Mouse (Mus musculus) 3134 (cell line): ENCODE results near the gene Alox12e.
"Not testable (repeated sequence)": the region's sequence is repeated elsewhere in the genome, so short reads cannot be mapped to it uniquely, and the experiment has no call there.

Source experiments
- DNase-seq: peaks from one replicate; pipeline ENCODE4 v3.0.0-alpha.2; 2011; ENCODE audit warnings: low spot score; ENCODE audit not compliant: insufficient read length; ENCODE audit errors: extremely low read depth

Gene Alox12e

DNA sequence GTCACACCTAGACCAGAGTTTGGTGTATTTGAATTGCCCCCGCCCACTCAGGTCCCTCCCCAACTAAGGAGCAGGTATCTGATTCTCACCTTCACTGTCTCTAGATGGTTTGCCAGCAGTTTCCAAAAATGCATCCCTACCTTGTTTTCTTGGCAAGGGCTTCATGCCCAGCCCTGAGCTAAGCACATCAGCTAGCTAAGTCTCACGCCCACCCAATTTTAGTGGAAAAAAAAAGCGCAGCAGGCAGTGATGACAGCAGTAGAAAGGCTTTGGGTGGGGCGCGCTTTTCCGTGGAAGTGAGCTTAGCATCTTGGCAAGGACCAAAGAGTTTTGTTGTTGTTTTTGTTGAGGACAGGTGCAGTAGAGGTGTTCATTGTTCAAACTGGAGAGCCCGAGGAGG, at the start of gene Alox12e:
Gene Alox12e, minus strand, starts transcription at position 101 of the 400 bp plus-strand sequence.
- DNase-seq, result no peak

DNA sequence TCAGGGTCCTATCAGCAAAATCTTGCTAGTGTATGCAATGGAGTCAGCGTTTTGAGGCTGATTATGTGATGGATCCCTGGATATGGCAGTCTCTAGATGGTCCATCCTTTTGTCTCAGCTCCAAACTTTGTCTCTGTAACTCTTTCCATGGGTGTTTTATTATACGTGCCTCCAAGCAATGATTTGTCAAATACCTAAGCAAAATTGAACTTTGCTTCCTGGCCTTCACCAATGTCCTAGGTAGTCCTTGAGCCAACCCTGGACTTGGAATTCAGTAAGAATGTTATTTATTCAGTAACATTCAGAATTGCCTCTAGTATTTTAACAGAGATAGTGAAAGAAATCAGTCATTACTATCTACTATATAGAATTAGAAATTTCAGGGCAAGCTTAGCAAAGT, 46.2 kb upstream of the Alox12e start:
- DNase-seq, result not testable (repeated sequence)

DNA sequence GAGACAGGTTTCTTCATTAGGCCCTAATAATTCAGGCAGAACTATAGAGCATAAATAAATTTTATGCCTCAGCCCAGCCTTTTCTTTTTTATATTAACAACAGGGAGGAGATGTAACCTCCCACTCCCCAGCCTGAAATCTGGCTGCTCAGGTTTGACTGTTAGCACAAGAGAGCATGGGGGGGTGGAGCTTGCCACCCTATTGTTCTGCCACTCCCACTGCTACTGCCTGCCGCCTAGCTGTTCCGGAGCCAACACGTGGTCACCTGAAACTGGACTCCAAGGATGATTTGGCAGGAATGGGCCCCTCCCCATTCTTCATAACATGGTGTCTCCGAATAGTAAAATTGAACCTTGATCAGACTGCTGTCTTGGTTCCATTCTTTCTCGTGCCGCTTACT, 45.3 kb upstream of the Alox12e start:
- not testable (repeated sequence) for DNase-seq

DNA sequence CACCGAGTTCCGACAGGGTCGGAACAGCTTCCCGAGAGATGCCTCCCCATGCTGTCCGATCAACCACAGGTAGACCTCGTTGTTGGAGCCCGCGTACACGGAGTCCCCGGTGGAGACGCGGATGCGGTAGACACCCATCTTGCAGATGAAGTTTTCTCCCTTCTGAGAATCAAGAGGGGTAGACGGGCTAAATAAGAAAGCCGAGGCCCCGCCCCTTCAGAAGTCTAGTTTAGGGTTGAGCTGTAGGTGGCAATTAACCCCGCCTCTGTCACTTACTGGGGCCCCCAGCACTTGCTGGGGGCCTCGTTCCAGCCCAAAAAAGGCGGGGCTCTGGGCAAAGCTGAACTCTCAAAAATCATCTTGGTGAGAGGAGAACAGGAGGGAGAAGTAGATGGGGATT, 29.4 kb upstream of the Alox12e start, which contains the start of gene Alox15:
Gene Alox15, minus strand, starts transcription at position 164 of the 400 bp plus-strand sequence.
- no peak for DNase-seq

DNA sequence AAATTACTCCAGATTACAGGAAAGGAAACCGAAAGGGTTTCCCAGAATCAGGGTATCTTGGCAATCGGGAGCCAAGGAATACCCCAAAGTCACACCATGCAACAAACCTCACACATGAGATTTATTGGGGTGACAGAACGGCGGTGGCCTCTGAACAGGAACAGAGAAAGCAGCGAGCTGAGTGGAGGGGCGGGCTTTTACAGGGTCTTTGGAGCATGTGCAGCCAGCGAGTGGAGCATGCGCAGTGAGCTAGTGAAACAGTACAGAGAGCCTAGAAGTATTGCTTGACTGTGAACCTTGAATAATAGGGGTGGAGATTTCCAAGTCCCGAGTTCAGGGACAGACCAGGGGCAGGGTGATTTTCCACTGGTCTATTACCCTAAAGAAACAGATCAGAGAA, 26.2 kb upstream of the Alox12e start:
- no peak for DNase-seq

DNA sequence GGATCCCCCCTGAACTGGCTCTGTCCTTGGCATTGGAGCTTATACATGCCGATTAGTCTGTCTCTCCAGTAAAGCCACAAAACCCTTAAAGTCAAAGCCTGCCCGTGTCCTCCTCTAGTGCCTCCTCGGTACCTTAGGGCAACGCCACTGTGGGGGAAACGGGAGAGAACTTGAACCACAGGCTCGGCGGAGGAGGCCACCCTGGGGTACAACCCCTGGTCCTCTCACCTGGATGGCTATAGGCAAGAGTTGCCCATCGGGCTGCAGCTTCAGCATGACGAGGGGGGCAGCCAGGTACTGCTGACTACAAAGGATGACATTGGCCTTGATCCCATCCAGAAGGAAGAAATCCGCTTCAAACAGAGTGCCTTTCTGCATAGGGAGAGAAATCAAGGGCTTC, 25.4 kb upstream of the Alox12e start:
- no peak for DNase-seq

DNA sequence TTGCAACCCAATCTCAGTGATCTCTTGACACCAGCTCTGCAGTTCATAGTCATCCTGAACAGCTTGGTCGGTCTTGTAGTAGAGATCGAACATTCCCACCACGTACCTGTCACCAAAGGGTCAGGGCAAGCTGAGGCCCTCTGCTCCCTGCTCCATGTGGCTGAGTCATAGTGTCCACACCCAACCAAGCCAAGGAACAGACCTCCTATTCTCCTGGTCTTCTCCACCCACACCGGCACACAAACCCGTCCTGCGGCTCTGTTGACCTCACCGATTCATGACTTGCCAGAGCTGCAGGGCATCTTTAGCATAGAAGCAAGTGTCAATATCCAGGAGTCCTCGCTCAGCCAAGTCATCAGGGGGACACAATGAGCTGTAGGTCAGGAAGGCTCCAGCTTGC, 23.1 kb upstream of the Alox12e start:
- DNase-seq, result no peak

DNA sequence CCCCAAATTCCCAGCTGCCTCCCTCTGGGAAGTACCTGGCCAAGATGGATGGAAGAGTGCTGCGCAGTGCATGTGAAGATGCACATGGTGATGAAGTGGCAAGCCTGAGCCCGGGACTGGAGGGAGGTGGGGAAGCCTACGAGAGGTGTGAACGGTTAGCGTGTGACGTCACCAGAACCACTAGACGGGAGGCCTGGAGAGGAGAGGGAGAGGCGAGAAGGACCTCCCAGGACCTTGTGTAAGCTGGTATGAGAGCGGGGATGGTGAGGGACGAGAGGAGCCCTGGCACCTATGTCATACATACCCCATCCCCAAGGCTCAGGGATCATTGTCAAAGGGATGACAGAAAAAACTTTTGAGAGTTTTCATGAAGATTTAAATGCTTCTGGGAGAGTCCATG, 22.6 kb upstream of the Alox12e start:
- no peak for DNase-seq

DNA sequence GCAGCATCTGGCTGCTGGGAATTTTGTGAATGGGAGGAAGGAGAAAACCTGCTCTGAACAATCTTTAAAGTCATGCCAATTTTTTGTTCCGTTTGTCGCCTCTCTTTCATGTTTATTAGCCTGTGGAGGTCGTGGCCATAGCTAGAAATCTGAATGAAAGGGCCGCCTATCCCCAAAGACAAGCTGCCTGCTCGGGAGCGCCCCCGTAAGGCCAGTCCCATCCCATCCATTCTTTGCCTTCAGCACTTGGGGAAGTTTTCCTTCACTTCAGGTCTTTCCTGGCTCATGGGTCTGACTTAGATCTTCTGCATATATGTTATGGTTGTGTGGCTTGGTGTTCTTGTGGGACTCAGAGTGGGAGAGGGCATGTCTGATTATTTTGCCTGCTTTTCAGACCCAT, 17.1 kb upstream of the Alox12e start:
- no peak for DNase-seq

DNA sequence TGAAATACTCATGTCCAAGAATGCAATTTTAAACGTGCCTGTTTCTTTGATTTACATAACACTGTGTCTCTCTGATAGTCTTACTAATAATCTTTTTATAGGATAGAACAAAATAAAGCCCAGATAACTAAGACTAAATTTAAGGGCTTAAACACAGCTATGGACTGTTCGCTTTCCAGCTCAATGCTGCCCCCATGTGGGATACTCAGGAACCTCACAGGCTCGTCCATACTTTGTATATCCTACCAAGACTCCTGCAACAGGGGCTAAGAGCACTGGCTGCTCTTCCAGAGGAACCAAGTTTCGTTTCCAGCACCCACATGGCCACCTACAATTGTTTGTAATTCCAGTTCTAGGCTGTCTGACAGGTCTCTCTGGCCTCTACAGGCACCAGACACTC, 12.0 kb upstream of the Alox12e start:
- DNase-seq, result no peak

DNA sequence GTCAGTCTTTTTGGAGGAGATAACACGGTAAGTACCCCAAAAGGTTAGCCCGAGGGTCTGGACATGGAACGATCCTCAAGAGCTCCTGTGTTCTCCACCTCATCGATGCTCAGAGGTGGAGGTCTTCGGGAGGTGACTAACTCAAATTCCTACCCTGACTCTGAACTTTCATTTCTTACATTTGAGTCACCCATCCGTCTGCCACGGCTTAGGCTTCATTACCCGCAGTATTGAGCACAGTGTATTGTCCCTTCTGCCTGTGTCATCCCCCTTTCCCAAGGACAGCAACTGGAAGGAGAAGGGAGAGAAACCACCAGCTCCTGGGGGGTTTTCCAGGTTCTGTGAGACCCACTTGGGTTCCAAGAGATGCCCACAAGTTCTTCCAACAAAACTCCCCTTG, 2.3 kb upstream of the Alox12e start:
- DNase-seq, result peak; percentile 26

DNA sequence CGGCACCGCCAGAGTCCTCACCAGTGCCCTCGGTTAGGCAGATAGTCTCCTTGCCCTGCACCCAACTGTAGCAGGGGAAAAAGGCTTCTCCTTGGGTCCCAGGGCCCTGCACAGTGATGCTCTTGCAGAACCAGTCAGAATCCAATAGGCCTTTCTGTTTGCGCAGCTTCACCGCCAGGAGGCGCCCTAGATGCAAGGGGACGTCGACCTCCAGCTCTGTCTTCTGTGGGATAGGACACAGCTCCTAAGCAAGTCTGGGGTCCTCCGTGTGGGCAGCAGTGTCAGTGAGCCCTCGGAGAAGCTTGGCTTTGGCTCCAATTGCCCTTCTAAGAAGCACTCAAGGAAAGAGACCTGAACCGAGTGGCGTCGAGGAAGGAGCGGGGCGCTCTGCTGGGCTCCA, 764 bp downstream of the Alox12e start:
- DNase-seq, result peak; percentile 30

DNA sequence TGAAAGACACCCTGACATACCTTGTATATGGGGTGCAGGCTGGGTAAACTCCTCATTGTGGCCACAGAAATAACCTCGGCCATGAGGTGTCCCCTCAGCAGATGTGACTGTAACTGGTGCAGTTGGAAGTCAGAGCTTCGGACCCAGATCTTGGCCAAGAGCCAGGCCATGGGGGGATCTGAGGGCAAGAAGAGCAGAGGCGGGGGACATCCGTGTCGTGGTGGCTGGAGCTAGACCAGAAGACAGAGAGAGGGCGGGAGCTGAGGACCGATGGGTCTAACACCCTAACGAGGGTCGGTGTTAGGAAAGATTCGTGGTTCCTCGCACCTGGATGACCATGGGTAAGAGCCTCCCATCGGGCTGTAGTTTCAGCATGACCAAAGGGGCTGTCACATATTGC, 2.8 kb downstream of the Alox12e start:
- DNase-seq, result no peak

DNA sequence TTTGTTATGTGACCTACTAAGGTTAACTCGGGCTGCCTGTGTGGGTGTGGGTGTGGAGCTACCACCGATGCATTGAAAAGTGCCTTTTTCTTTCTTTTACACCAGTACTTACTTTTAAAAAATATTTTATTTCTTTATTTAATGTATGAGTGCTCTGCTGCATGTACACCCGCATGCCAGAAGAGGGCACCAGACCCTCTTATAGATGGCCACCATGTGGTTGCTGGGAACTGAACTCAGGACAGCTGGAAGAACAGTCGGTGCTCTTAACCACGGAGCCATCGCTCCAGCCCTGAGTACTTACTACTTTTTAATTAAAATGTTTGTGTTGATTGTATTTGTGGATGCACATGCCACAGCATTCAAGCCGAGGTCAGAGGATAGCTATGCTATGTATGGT, 8.6 kb downstream of the Alox12e start:
- no peak for DNase-seq

DNA sequence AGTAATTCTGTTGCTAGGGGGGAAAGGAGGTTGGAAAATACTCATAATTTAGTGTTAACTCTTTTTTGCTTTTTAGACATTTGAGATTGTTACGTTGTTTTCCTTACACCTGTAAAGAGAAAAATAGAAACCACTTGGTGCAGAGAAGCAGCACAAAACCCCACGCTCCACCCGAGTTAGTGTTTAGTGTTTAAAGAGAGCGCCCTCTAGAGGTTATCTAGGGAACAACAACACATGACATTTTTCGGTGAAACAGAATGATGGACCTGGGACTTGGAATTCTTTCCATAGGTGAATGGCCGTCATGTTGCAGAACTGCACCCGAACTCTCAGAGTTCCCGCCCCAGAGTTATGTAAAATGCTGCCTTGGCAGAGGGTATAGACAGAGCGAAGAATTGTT, 13.1 kb downstream of the Alox12e start:
- no peak for DNase-seq

DNA sequence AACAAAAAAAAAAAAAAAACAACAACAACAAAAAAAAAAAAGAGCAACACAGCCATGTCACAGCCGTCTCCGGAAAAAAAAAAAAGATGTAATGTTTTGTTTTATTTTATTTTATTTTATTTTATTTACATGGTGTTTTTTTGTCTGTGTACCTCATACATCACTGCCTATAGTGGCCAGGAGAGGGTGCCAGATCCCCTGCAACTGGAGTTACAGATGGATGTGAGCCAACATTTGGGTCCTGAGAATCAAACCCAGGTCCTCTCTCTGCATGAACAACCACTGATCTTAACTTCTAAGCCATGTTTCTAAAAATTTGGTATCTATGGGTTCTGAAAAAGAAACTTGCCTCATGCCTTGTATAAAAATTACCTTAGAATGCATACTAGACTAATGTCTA, 14.1 kb downstream of the Alox12e start:
- DNase-seq, result no peak

DNA sequence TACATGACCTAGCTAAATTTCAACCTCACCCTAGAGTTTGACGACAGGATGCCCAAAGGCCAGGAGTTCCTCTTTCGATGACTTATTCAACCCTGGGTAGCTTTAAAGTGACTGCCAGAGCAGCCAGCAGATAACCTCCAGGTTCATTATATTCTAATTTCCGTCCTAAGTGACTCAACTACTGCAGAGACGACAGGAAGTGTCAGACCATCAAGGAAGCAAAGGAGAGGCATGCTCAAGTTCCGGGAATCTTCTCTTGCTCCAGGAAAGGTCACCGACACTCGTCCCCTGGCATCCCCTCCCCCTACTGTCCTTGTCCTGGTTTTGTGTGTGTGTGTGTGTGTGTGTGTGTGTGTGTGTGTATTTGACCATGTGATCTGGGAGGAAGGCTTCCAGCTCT, 16.3 kb downstream of the Alox12e start:
- DNase-seq, result no peak

DNA sequence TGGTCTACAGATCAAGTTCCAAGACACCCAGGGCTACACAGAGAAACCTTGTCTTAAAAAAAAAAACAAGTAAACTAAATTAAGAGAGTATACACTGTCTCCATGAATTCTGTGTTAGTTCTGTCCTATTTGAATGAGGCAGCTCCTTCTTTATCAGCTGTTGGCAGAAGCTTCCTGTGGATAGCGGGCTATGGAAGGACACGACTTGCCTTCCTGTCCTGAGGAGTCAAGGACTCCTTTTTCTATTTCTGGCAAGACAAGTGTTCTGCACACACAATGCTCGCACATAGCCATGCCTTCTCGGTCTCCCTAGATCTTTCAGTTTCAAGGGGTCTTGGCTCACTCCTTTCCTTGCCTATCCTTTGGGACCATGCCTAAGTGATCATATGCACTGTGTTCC, 20.1 kb downstream of the Alox12e start:
- DNase-seq, result no peak

DNA sequence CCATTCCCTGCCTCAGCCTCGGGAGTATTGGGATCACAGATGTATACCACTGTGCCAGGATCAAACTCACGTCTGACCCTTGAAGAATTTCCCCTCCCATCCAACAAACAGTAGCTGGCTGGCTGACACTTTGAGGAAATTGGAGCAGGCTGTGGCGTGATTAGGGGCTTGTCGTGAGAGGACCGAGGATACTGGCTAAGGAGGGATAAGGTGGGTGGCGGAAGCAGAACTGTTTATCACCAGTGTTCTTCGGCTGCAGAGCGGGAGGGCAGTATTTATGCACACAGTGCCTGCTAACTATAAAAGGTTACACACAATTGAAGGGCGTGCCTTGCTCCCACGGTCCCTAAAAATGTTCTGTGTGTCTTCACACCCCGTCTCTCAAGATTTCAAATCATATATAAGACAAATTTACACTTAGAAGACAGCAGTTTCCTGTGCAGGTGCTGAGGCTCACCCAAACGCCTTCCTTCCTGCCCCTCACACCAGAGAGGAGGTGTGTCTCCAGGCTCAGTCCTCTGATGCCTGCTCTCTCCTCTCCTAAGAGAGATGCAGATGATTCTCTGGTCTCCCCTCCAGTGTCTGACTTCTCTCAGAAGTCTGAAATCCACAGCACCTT, 24.5 kb downstream of the Alox12e start:
- no peak for DNase-seq

DNA sequence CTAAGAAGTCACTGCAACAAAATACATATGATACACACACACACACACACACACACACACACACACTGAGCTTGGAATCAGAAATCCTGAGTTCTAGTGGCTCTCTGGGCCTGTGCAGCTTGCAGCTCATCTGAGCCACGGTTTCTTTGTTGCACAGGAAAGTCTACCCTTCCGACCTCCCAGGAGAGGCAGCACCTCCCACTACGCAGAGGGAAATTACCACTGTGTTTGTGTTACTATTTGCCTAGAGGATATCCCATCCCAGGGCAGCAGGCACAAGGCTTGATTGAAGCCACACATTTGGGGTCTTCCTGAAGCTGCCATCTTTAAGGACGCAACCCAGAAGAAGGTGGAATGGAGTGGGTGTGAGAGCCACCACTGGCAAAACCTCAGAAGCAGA, 25.0 kb downstream of the Alox12e start:
- no peak for DNase-seq

DNA sequence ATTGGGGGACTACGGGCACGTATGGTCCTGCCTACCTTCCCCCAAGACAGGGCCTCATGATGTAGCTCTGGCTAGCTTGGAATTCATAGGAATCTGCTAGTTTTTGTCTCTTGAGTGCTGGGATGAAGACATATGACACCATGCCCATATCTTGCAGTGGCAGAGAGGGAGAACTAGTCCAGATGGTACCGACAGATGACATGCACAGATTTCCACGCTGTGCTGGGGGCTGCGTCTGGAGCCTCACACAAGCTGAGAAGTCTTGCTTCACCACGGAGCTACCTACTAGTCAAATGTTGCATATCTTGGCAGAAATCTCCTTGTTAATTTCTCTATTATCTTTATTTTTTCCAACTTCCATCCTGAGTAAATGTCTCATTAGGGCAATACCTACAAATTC, 28.5 kb downstream of the Alox12e start:
- no peak for DNase-seq

DNA sequence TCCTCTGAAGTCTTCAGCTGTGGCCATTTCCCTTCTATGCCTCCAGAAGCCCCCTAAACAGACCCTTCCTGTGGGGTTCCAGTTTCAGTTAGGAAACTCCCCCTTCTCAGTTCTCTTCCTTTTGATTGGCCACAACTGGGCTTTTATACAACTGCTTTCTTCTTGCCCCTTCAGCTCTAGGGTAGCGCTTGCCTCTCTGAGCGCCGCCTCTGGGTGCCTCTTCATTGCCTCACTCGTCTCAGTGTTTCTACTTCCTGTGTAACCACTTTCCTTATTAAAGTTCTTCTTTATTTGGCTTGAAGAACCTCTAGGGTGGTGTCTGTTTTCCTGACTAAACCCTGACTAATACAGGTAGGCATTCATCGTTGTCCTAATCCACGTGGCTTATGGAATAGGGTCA, 31.2 kb downstream of the Alox12e start:
- no peak for DNase-seq

DNA sequence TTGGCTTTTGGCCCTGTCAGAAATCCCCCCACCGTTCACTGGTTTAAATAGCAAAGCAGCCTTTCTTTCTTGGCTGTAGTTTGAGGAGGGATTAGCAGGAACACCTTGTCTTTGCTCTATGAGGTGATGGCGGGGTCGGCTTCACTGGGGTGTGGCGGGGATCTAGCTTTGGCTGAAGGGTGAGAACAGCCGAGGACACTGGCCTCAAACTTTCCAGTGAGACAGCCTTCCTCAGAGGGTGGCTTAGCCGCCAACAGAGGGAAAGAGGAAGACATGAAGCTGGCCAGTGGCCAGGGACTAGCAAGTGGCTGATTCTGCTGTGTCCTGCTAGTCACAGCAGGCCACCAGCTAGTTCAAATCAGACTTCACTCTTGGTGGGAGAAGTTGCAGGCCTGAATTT, 33.2 kb downstream of the Alox12e start:
- DNase-seq, result no peak
